Comparison of ENCODE assay signal across 8 mouse cellular contexts in the genomic region with DNA sequence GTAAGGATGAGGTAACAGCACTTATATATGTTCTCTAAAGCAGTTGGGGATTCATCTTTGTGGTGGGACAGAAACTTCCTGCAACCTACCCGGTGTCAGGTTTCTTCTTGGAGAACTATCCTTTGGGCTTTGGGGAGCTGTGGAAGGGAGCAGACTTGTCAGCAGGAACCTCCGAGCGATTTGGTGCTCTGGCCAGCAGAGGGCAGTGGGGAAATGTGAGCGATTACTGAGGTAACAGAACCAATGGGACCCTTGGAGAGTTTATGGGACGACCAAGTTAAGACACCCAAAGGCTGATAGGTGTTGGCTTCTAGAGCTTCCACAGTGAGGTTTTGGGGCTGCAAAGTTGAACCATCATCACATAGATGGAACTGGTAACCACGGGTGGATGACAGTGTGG.
DNase-seq lines count a peak whose midpoint lies in the region; ATAC-seq and TF ChIP-seq lines count a peak whose summit lies in the region.

No protein-coding gene starts in this region.

- no peak for TF ChIP-seq EP300 in heart, adult 2 months (IDR thresholded peaks at IDR 0.05; ENCODE audit: insufficient read depth, low read depth, low read length)

- H3K27ac ChIP-seq in heart, adult 2 months: no peak overlapping the region
- H3K27ac ChIP-seq in midbrain, embryonic 13.5 days: no peak overlapping the region

- no peaks in the 10 kb centered on the region for H3K9me3 ChIP-seq in midbrain, embryonic 13.5 days

- H3K36me3 ChIP-seq in heart, adult 2 months (ENCODE audit: control insufficient read depth, insufficient read depth, low read length): no peaks in the 10 kb centered on the region
- no peaks in the 10 kb centered on the region for H3K36me3 ChIP-seq in midbrain, embryonic 13.5 days

- no peak overlapping the region for H3K4me3 ChIP-seq in heart, adult 2 months
- no peak overlapping the region for H3K4me3 ChIP-seq in midbrain, embryonic 13.5 days (replicated peaks)

- intact Hi-C loops in heart, adult 2 months (cut with DNase I): loop anchor here (5.0 kb wide), 1 partner anchor 970 kb away; no protein-coding TSS in a partner anchor
- intact Hi-C loops in heart, postnatal 25 days (cut with DNase I): no loop called here
- intact Hi-C loops in heart, postnatal 36 days (cut with DNase I): loop anchor here (2.0 kb wide), 1 partner anchor 970 kb away; no protein-coding TSS in a partner anchor

- H3K4me1 ChIP-seq in heart, adult 2 months (ENCODE audit: control insufficient read depth, insufficient read depth, low read length): no peaks in the 10 kb centered on the region
- H3K4me1 ChIP-seq in midbrain, embryonic 13.5 days (replicated peaks): 0 out of 2 replicates have a peak, but pooled peaks cover 2% of the 10 kb centered on the region

- no peak for TF ChIP-seq POLR2A in heart, adult 2 months (IDR thresholded peaks at IDR 0.05; ENCODE audit: insufficient read depth, low read depth, low read length)

- peak in 1 of 2 experiments; percentile 37 for DNase-seq in heart, adult 2 months
- no peak for DNase-seq in heart, postnatal 25 days (ENCODE audit: low spot score)
- peak; percentile 76 for DNase-seq in ZHBTc4 (ENCODE audit: low read depth, low spot score)
- DNase-seq in heart, postnatal 36 days: peak; percentile 14 to 34
- DNase-seq in layer of hippocampus, postnatal 36 days: peak; percentile 52 to 59
- DNase-seq in thymus, adult 18-20 months: peak; percentile 3 to 4

- 17% methylated on average over 6 of the region's 6 CpGs for WGBS in heart, adult 2 months
- WGBS in midbrain, embryonic 13.5 days: 15% methylated on average over 6 of the region's 6 CpGs

- H3K4me2 ChIP-seq in midbrain, embryonic 13.5 days (replicated peaks): no peak overlapping the region

- peak; percentile 89 for ATAC-seq in common myeloid progenitor, adult 5-6 weeks (replicated peaks; ENCODE audit: low read depth, poor library complexity, severe bottlenecking)
- peak; percentile 58; the same call in 1 of the 2 replicates for ATAC-seq in midbrain, embryonic 13.5 days

- TF ChIP-seq CTCF in heart, adult 2 months (IDR thresholded peaks at IDR 0.05): peak; percentile 63

- H3K9ac ChIP-seq in heart, adult 2 months (ENCODE audit: low read depth, low read length): no peak overlapping the region
- no peak overlapping the region for H3K9ac ChIP-seq in midbrain, embryonic 13.5 days (replicated peaks)

- no peaks in the 10 kb centered on the region for H3K27me3 ChIP-seq in heart, adult 2 months (ENCODE audit: control insufficient read depth, insufficient read depth, low read length)
- no peaks in the 10 kb centered on the region for H3K27me3 ChIP-seq in midbrain, embryonic 13.5 days

- no peaks in the 10 kb centered on the region for H3K79me2 ChIP-seq in heart, adult 2 months (replicated peaks; ENCODE audit: control insufficient read depth, insufficient read depth, low read length)
